Mouse (Mus musculus) midbrain, embryonic 13.5 days (tissue): ENCODE results near the gene Pex5. TPM values are rescaled to one million over a fixed set of nuclear protein-coding genes. Genes with fewer than 3 reads are reported as not detected.

Experiments used
- polyA plus RNA-seq: library from polyadenylated mRNA; unstranded; fragments of >200 nt; fragmentation: Nextera tagmentation; extraction: Ambion mirVana; gene quantifications from 2 replicates; pipeline ENCODE4 v1.2.1, GENCODE M21; 2015

Pex5 gene
- polyA plus RNA-seq, 1 experiment from 2014 or later, result 78.0 TPM

Other genes with a start within 250 kb of the Pex5 start
- gene Vmn2r27, start 183.2 kb downstream of the Pex5 start, polyA plus RNA-seq, result not detected in 2 replicates
- gene Cd163, start 110.4 kb downstream of the Pex5 start, polyA plus RNA-seq, result 0.12 TPM in 2 replicates
- 68.2 and 72.8 TPM in 2 replicates for gene Clstn3, start 49.7 kb upstream of the Pex5 start, polyA plus RNA-seq
- gene C1rl, start 78.0 kb upstream of the Pex5 start, polyA plus RNA-seq, result 0.10 and 0.15 TPM in 2 replicates
- 0.12 TPM in 1 of 2 replicates, not detected in the other for gene C1ra, start 97.3 kb upstream of the Pex5 start, polyA plus RNA-seq
- gene C1s1, start 127.3 kb upstream of the Pex5 start, polyA plus RNA-seq, result 0.09 and 0.51 TPM in 2 replicates
- not detected in 2 replicates for gene C1rb, start 155.2 kb upstream of the Pex5 start, polyA plus RNA-seq
- 0.13 TPM in 2 replicates for gene C1s2, start 221.0 kb upstream of the Pex5 start, polyA plus RNA-seq
- 39.6 and 40.0 TPM in 2 replicates for gene Lpcat3, start 248.0 kb upstream of the Pex5 start, polyA plus RNA-seq